Mouse (Mus musculus) forebrain, embryonic 13.5 days (tissue): ENCODE results near the gene Csad. TPM values are rescaled to one million over a fixed set of nuclear protein-coding genes. Genes with fewer than 3 reads are reported as not detected.

Experiments
- ATAC-seq: fragments of 200-750 bp; cut with Nextera tagmentation; 2 replicates; pipeline ENCODE4 v1.8.0; 2017
- H3K27ac ChIP-seq: fragments of 300-500 bp; sonication (generic); 2 replicates; pipeline ENCODE4 v1.5.1; 2015; ENCODE audit warnings: inconsistent platforms, mild to moderate bottlenecking, moderate library complexity
- H3K27me3 ChIP-seq: fragments of 300-500 bp; sonication (generic); 2 replicates; pipeline ENCODE4 v1.6.1; 2015; ENCODE audit warnings: mild to moderate bottlenecking, inconsistent platforms
- H3K36me3 ChIP-seq: fragments of 300-500 bp; sonication (generic); 2 replicates; pipeline ENCODE4 v1.6.1; 2015; ENCODE audit warnings: mild to moderate bottlenecking, inconsistent platforms; ENCODE audit not compliant: poor library complexity, severe bottlenecking
- H3K4me1 ChIP-seq: fragments of 300-500 bp; sonication (generic); 2 replicates; pipeline ENCODE4 v1.6.1; 2015; ENCODE audit warnings: inconsistent platforms
- H3K4me2 ChIP-seq: fragments of 300-500 bp; sonication (generic); 2 replicates; pipeline ENCODE4 v1.6.1; 2015; ENCODE audit warnings: inconsistent platforms, mild to moderate bottlenecking, moderate library complexity
- H3K4me3 ChIP-seq: fragments of 300-500 bp; sonication (generic); 2 replicates; pipeline ENCODE4 v1.5.1; 2015; ENCODE audit warnings: mild to moderate bottlenecking, inconsistent platforms
- H3K9ac ChIP-seq: fragments of 300-500 bp; sonication (generic); 2 replicates; pipeline ENCODE4 v1.6.1; 2015; ENCODE audit warnings: mild to moderate bottlenecking, inconsistent platforms
- H3K9me3 ChIP-seq: fragments of 300-500 bp; sonication (generic); replicated peaks from 2 replicates; pipeline ENCODE4 v1.6.1; 2016; ENCODE audit warnings: inconsistent platforms
- WGBS: fragments of 180-500 bp; shearing (Covaris S2); methylation state at CpG from one replicate; pipeline ENCODE4 v1.1.7; 2015; 5-methylcytosine and 5-hydroxymethylcytosine counted together
- polyA plus RNA-seq: library from polyadenylated mRNA; unstranded; fragments of >200 nt; fragmentation: Nextera tagmentation; extraction: Ambion mirVana; gene quantifications from 2 replicates; pipeline ENCODE4 v1.2.1, GENCODE M21; 2015

Csad gene
- polyA plus RNA-seq, 1 experiment from 2014 or later = 42.7 TPM

- Histone ChIP-seq H3K9ac (peak overlapping the region; percentile 43; the same call in 1 of the 2 replicates), H3K4me1 (peaks cover 52% of the 10 kb centered on the region), H3K27ac (no peak overlapping the region), H3K27me3 (peaks cover 65% of the 10 kb centered on the region), H3K36me3 (no peaks in the 10 kb centered on the region), H3K9me3 (no peaks in the 10 kb centered on the region), H3K4me3 (peak overlapping the region; percentile 57), H3K4me2 (peak overlapping the region; percentile 97)
- no peak for ATAC-seq
- 13% methylated on average over 19 of the region's 19 CpGs for WGBS
Measured at GRCm38 (mm10) chr15:102244306-102245191, 40.0 kb upstream of the Csad start.

GRCm38 (mm10) chr15:102243229-102244190 is 39.0 kb upstream of the Csad start:
- Histone ChIP-seq H3K9me3 (no peaks in the 10 kb centered on the region), H3K9ac (peak overlapping the region; percentile 37), H3K4me1 (peaks cover 46% of the 10 kb centered on the region), H3K27ac (no peak overlapping the region), H3K36me3 (no peaks in the 10 kb centered on the region), H3K27me3 (peaks cover 54% of the 10 kb centered on the region), H3K4me3 (peak overlapping the region; percentile 9; the same call in 1 of the 2 replicates), H3K4me2 (peak overlapping the region; percentile 24; the same call in 1 of the 2 replicates)
- WGBS = 9% methylated on average over 22 of the region's 22 CpGs
- ATAC-seq = no peak

- Histone ChIP-seq H3K4me1 (peaks cover 37% of the 10 kb centered on the region), H3K27me3 (peaks cover 49% of the 10 kb centered on the region), H3K9me3 (no peaks in the 10 kb centered on the region), H3K9ac (0 out of 2 replicates have a peak overlapping the region, but pooled peaks have one; percentile 37), H3K36me3 (no peaks in the 10 kb centered on the region), H3K4me3 (no peak overlapping the region), H3K4me2 (no peak overlapping the region), H3K27ac (no peak overlapping the region)
- ATAC-seq = no peak
- 28% methylated on average over 12 of the region's 12 CpGs for WGBS
Measured at GRCm38 (mm10) chr15:102242404-102243228, 38.1 kb upstream of the Csad start.

- Histone ChIP-seq H3K4me3 (no peak overlapping the region), H3K27me3 (peaks cover 39% of the 10 kb centered on the region)
Measured at GRCm38 (mm10) chr15:102240607-102241006, 36.1 kb upstream of the Csad start.

GRCm38 (mm10) chr15:102239851-102240250 is 35.3 kb upstream of the Csad start:
- Histone ChIP-seq H3K9me3 (no peaks in the 10 kb centered on the region), H3K27ac (no peak overlapping the region), H3K4me3 (no peak overlapping the region), H3K36me3 (no peaks in the 10 kb centered on the region), H3K4me1 (peaks cover 24% of the 10 kb centered on the region), H3K9ac (no peak overlapping the region), H3K27me3 (peaks cover 31% of the 10 kb centered on the region), H3K4me2 (no peak overlapping the region)
- ATAC-seq = no peak
- WGBS = 79% methylated on average over 11 of the region's 11 CpGs

More at GRCm38 (mm10) chr15:102240607-102241006, 36.1 kb upstream of the Csad start:
- 72% methylated on average over 4 of the region's 4 CpGs for WGBS
- Histone ChIP-seq H3K36me3 (no peaks in the 10 kb centered on the region), H3K27ac (no peak overlapping the region), H3K4me2 (no peak overlapping the region), H3K4me1 (peaks cover 25% of the 10 kb centered on the region), H3K9ac (no peak overlapping the region), H3K9me3 (no peaks in the 10 kb centered on the region)
- ATAC-seq = no peak

- whole genome bisulfite sequencing = 11% methylated on average over 9 of the region's 9 CpGs
- ATAC-seq = peak; percentile 77
- H3K27ac ChIP-seq = no peak overlapping the region
- H3K9me3 ChIP-seq = no peaks in the 10 kb centered on the region
- H3K4me1 ChIP-seq = peaks cover 21% of the 10 kb centered on the region
- H3K36me3 ChIP-seq = no peaks in the 10 kb centered on the region
- peaks cover 25% of the 10 kb centered on the region for H3K27me3 ChIP-seq
- no peak overlapping the region for H3K4me3 ChIP-seq
- H3K4me2 ChIP-seq = no peak overlapping the region
- H3K9ac ChIP-seq = no peak overlapping the region
Measured at GRCm38 (mm10) chr15:102239260-102239590, 34.7 kb upstream of the Csad start.

GRCm38 (mm10) chr15:102238543-102239259 is 34.2 kb upstream of the Csad start:
- ATAC-seq = no peak
- Histone ChIP-seq H3K36me3 (no peaks in the 10 kb centered on the region), H3K27ac (no peak overlapping the region), H3K4me2 (no peak overlapping the region), H3K9me3 (no peaks in the 10 kb centered on the region), H3K4me3 (no peak overlapping the region), H3K4me1 (peaks cover 21% of the 10 kb centered on the region), H3K9ac (no peak overlapping the region), H3K27me3 (peaks cover 20% of the 10 kb centered on the region)
- 87% methylated on average over 14 of the region's 14 CpGs for WGBS

- no peaks in the 10 kb centered on the region for H3K27me3 ChIP-seq
- 23% methylated on average over 21 of the region's 21 CpGs for WGBS
- H3K9ac ChIP-seq = peak overlapping the region; percentile 51
- no peak overlapping the region for H3K4me3 ChIP-seq
- ATAC-seq = no peak; the same call in 1 of the 2 replicates
- peak overlapping the region; percentile 27; the same call in 1 of the 2 replicates for H3K4me2 ChIP-seq
- H3K4me1 ChIP-seq = peaks cover 13% of the 10 kb centered on the region; the same call in 1 of the 2 replicates
- no peak overlapping the region for H3K27ac ChIP-seq
- H3K36me3 ChIP-seq = no peaks in the 10 kb centered on the region
- no peaks in the 10 kb centered on the region for H3K9me3 ChIP-seq
Measured at GRCm38 (mm10) chr15:102235371-102236027, 31.0 kb upstream of the Csad start.

GRCm38 (mm10) chr15:102233896-102234295 is 29.4 kb upstream of the Csad start:
- 47% methylated on average over 2 of the region's 2 CpGs for WGBS
- Histone ChIP-seq H3K9ac (no peak overlapping the region), H3K36me3 (no peaks in the 10 kb centered on the region), H3K4me2 (no peak overlapping the region), H3K27me3 (no peaks in the 10 kb centered on the region), H3K9me3 (no peaks in the 10 kb centered on the region), H3K4me1 (peaks cover 9% of the 10 kb centered on the region; the same call in 1 of the 2 replicates), H3K4me3 (no peak overlapping the region), H3K27ac (no peak overlapping the region)
- no peak for ATAC-seq

GRCm38 (mm10) chr15:102232764-102233163 is 28.2 kb upstream of the Csad start:
- Histone ChIP-seq H3K27ac (no peak overlapping the region), H3K4me3 (no peak overlapping the region), H3K9ac (no peak overlapping the region), H3K9me3 (no peaks in the 10 kb centered on the region), H3K36me3 (no peaks in the 10 kb centered on the region), H3K4me1 (peaks cover 9% of the 10 kb centered on the region; the same call in 1 of the 2 replicates), H3K27me3 (no peaks in the 10 kb centered on the region), H3K4me2 (no peak overlapping the region)
- ATAC-seq = no peak
- 87% methylated on average over 7 of the region's 7 CpGs for WGBS
